Mouse (Mus musculus) bone marrow, adult 2 months (tissue): ENCODE data around the gene Dok1. TPM values are rescaled to one million over a fixed set of nuclear protein-coding genes. Genes with fewer than 3 reads are reported as not detected.

Experiments used
- H3K27ac ChIP-seq: fragments of 200-500 bp; 2 replicates; pipeline ENCODE4 v1.5.1; 2012; ENCODE audit warnings: low read depth, mild to moderate bottlenecking, control low read depth, inconsistent platforms, low read length; ENCODE audit not compliant: control insufficient read depth, poor library complexity, insufficient read depth
- H3K4me1 ChIP-seq: fragments of 200-500 bp; 2 replicates; pipeline ENCODE4 v1.6.1; 2011; ENCODE audit warnings: low read length; ENCODE audit not compliant: control insufficient read depth, insufficient read depth
- H3K4me3 ChIP-seq: fragments of 200-500 bp; replicated peaks from 2 replicates; pipeline ENCODE3; 2011; ENCODE audit warnings: mild to moderate bottlenecking, low read depth, low read length, control low read depth; ENCODE audit not compliant: control insufficient read depth
- CTCF ChIP-seq: fragments of 200-500 bp; IDR thresholded peaks from 2 replicates; pipeline ENCODE4 v1.5.1; 2011; ENCODE audit warnings: low read length, control low read depth; ENCODE audit not compliant: control insufficient read depth, insufficient read depth
- POLR2A ChIP-seq: fragments of 200-500 bp; IDR thresholded peaks from 2 replicates; pipeline ENCODE4 v1.6.1; 2011; ENCODE audit warnings: low read depth, mild to moderate bottlenecking, control low read depth, low read length, borderline replicate concordance; ENCODE audit not compliant: control insufficient read depth
- WGBS: fragments of 180-500 bp; shearing (Covaris S2); methylation state at CpG from one replicate; pipeline ENCODE4 v1.1.7; 2018; 5-methylcytosine and 5-hydroxymethylcytosine counted together
- polyA plus RNA-seq: library from polyadenylated mRNA; stranded (reverse); fragments of >200 nt; gene quantifications from 2 replicates; pipeline ENCODE4 v1.2.4, GENCODE M21; 2011; ENCODE audit warnings: low replicate concordance; ENCODE audit not compliant: missing spikeins, insufficient read depth, insufficient read length

Gene Dok1
- polyA plus RNA-seq, 1 experiment, result 39.6 TPM

DNA sequence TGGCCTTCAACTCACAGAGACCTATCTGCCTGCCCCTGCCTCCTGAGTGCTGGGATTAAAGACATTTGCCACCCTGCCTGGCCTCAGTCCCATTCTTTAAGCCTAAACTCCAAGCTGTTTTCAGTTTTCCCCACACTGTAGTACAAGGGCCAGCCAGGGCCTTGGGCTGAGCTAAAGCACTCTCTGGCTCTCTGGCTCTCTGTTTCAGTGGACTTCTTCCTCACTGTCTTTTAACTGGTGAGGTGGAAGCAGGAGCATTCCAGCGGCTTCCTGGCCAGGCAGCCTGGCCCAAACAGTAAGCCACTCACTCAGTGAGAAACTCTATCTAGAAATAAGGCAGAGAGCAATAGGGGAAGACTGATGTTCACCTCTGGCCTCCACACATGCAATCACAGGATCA is 39.6 kb downstream of the Dok1 start:
- Histone ChIP-seq H3K27ac (no peak overlapping the region), H3K4me1 (peaks cover 9% of the 10 kb centered on the region), H3K4me3 (no peak overlapping the region)
- 90% methylated on average over 1 of the region's 1 CpGs for WGBS
- TF ChIP-seq CTCF (no peak), POLR2A (no peak)

DNA sequence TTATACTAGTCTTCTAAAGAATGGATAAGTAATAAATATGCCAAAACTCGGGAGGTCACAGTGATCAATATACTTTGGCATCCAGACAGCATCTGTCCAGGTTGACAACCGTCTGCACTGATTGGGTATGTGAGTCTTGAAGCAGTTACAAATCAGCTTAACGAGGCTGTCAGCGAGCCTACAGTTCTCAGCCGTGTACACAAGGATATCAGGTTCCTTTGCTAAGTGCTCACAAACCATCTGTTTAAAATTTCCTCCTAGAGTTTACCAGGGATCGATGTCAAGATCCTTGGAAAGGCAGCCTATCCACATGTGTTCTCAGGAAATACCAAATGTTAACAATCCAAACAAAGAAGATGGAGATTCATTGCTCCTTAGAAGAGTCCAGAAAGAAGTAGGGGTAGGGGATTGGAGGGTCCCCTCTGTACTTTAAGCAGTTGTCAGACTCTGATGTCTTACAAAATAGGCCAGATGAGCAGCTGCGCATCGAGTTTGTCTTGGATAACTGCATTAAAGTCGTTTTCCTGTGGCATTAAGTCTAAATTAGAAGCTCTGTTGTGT is 45.8 kb downstream of the Dok1 start:
- H3K4me1 ChIP-seq, result no peaks in the 10 kb centered on the region; the same call in 1 of the 2 replicates
- H3K27ac ChIP-seq, result no peak overlapping the region
- 70% methylated on average over 9 of the region's 9 CpGs for WGBS
- H3K4me3 ChIP-seq, result no peak overlapping the region
- TF ChIP-seq POLR2A (no peak), CTCF (no peak)

Other genes with a start within 250 kb of the Dok1 start
- 0.65 and 3.2 TPM in 2 replicates for gene Sema4f, start 93.7 kb downstream of the Dok1 start, polyA plus RNA-seq
- 3.6 and 10.3 TPM in 2 replicates for gene M1ap, start 86.6 kb downstream of the Dok1 start, polyA plus RNA-seq
- gene Loxl3, start 702 bp upstream of the Dok1 start, polyA plus RNA-seq, result 6.9 and 13.3 TPM in 2 replicates
- 142 and 337 TPM in 2 replicates for gene Aup1, start 21.1 kb upstream of the Dok1 start, polyA plus RNA-seq
- gene Htra2, start 21.8 kb upstream of the Dok1 start, polyA plus RNA-seq, result 115 and 145 TPM in 2 replicates
- gene Dqx1, start 24.4 kb upstream of the Dok1 start, polyA plus RNA-seq, result 5.3 and 13.5 TPM in 2 replicates
- gene Tlx2, start 36.8 kb upstream of the Dok1 start, polyA plus RNA-seq, result not detected in 2 replicates
- 32.0 and 40.8 TPM in 2 replicates for gene Pcgf1, start 44.4 kb upstream of the Dok1 start, polyA plus RNA-seq
- gene Lbx2, start 52.9 kb upstream of the Dok1 start, polyA plus RNA-seq, result not detected in 2 replicates
- gene Ccdc142, start 68.1 kb upstream of the Dok1 start, polyA plus RNA-seq, result 1.1 and 2.5 TPM in 2 replicates
- gene Gm42688, start 68.1 kb upstream of the Dok1 start, polyA plus RNA-seq, result 4.2 and 7.7 TPM in 2 replicates
- gene Mrpl53, start 75.6 kb upstream of the Dok1 start, polyA plus RNA-seq, result 20.2 and 49.7 TPM in 2 replicates
- 20.6 and 29.6 TPM in 2 replicates for gene Mogs, start 82.0 kb upstream of the Dok1 start, polyA plus RNA-seq
- 30.0 and 41.2 TPM in 2 replicates for gene Wbp1, start 88.1 kb upstream of the Dok1 start, polyA plus RNA-seq
- 6.6 and 16.6 TPM in 2 replicates for gene Ino80b, start 92.0 kb upstream of the Dok1 start, polyA plus RNA-seq
- 1.3 and 1.6 TPM in 2 replicates for gene Rtkn, start 102.0 kb upstream of the Dok1 start, polyA plus RNA-seq
- gene Wdr54, start 122.9 kb upstream of the Dok1 start, polyA plus RNA-seq, result not detected in 2 replicates
- not detected in 2 replicates for gene 1700003E16Rik, start 122.9 kb upstream of the Dok1 start, polyA plus RNA-seq
- gene Dctn1, start 132.4 kb upstream of the Dok1 start, polyA plus RNA-seq, result 31.5 and 76.8 TPM in 2 replicates
- 1.1 TPM in 1 of 2 replicates, not detected in the other for gene Slc4a5, start 186.4 kb upstream of the Dok1 start, polyA plus RNA-seq